Comparison of ENCODE assay signal across 17 mouse cellular contexts in the genomic region with DNA sequence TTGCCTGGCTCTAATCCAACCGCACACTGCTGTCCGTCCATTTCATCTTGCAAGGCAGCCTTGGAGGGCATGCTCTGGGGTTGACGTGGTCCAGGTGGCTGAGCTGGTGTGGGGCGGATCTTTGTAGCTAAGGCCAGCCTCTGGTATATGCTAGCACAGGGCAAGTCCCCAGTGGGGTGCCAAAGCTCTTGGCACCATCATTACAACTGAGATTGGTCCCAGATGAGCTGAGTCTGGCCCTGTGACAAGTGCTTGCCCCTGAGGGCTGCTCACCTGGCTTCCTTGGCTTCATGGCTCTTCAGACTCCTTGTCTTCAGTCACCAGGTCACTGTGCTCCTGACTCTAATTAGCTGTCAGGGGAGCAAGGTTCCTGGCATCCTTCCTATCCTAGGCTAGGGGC.
DNase-seq lines count a peak whose midpoint lies in the region; ATAC-seq and TF ChIP-seq lines count a peak whose summit lies in the region.
"Had no signal": no experiment of that assay in that cellular context is flagged by ENCODE, and none has a peak within 500 bp of the region (broad histone marks: within the 10 kb centered on the region; RNA-seq: fewer than 3 reads in every experiment).

No protein-coding gene starts in this region.

- peak; percentile 6 for DNase-seq in cerebellum, adult 9-11 months
- peak; percentile 33 for DNase-seq in kidney, adult 2 months
- no peak for DNase-seq in kidney, postnatal 14 days
- DNase-seq in testis, postnatal 14 days (ENCODE audit: low spot score) = no peak
- DNase-seq in layer of hippocampus, adult 18-20 months (ENCODE audit: low spot score in 2 of 2) = no peak
- DNase-seq: forebrain, postnatal 0 days; gastrocnemius, postnatal 14 days; heart, adult 2 months; heart, postnatal 14 days; kidney, adult 11 months had no signal

- TF ChIP-seq CTCF in kidney, adult 2 months (conservative IDR thresholded peaks at IDR 0.05; ENCODE audit: insufficient read depth, insufficient read length, low read depth, low read length) = no peak
- no peak for TF ChIP-seq CTCF in testis, adult 2 months (IDR thresholded peaks at IDR 0.05; ENCODE audit: control insufficient read depth, insufficient read depth, insufficient replicate concordance, low read depth, low read length)

- no peak overlapping the region for H3K27ac ChIP-seq in kidney, adult 2 months (ENCODE audit: insufficient read depth, low read depth, low read length)
- H3K27ac ChIP-seq in testis, adult 2 months (ENCODE audit: control insufficient read depth, insufficient read depth, low read depth, low read length) = peak overlapping the region; percentile 5; the same call in 1 of the 2 replicates
- H3K27ac ChIP-seq: embryonic facial prominence, embryonic 13.5 days; forebrain, embryonic 13.5 days; heart, adult 2 months; heart, embryonic 15.5 days; hindbrain, embryonic 13.5 days had no signal

- TF ChIP-seq POLR2A in kidney, adult 2 months (IDR thresholded peaks at IDR 0.05; ENCODE audit: low read depth, low read length) = no peak
- no peak for TF ChIP-seq POLR2A in testis, adult 2 months (IDR thresholded peaks at IDR 0.05; ENCODE audit: control insufficient read depth, low read depth, low read length)

- no peak for ATAC-seq in cerebellum, adult (ENCODE audit: insufficient number of reproducible peaks, low FRiP score, low TSS enrichment)
- ATAC-seq: forebrain, embryonic 13.5 days; forebrain, postnatal 0 days; hindbrain, postnatal 0 days had no signal

- peaks cover 18% of the 10 kb centered on the region for H3K4me1 ChIP-seq in kidney, adult 2 months (ENCODE audit: control insufficient read depth, insufficient read depth, low read length)
- H3K4me1 ChIP-seq in testis, adult 2 months (ENCODE audit: control insufficient read depth, insufficient read depth, low read length) = peaks cover 3% of the 10 kb centered on the region; the same call in 1 of the 2 replicates

- no peaks in the 10 kb centered on the region for H3K27me3 ChIP-seq in kidney, adult 2 months (replicated peaks; ENCODE audit: control insufficient read depth, insufficient read depth, low read length)
- H3K27me3 ChIP-seq in testis, adult 2 months (ENCODE audit: control insufficient read depth, insufficient read depth, low read length) = no peaks in the 10 kb centered on the region
- H3K27me3 ChIP-seq: embryonic facial prominence, embryonic 13.5 days had no signal

- WGBS in kidney, adult 2 months = 82% methylated on average over 4 of the region's 4 CpGs

- H3K4me3 ChIP-seq in kidney, adult 2 months (ENCODE audit: insufficient read depth, low read depth, low read length) = no peak overlapping the region
- no peak overlapping the region for H3K4me3 ChIP-seq in testis, adult 2 months (ENCODE audit: control insufficient read depth, low read depth, low read length)
- H3K4me3 ChIP-seq: embryonic facial prominence, embryonic 13.5 days; forebrain, embryonic 13.5 days; heart, adult 2 months; heart, embryonic 15.5 days; hindbrain, embryonic 13.5 days had no signal

- H3K36me3 ChIP-seq in kidney, adult 2 months (ENCODE audit: control insufficient read depth, insufficient read depth, low read length) = no peaks in the 10 kb centered on the region
- H3K36me3 ChIP-seq in testis, adult 2 months (ENCODE audit: control insufficient read depth, insufficient read depth, low read length) = no peaks in the 10 kb centered on the region
- H3K36me3 ChIP-seq: embryonic facial prominence, embryonic 13.5 days; heart, embryonic 15.5 days; hindbrain, embryonic 13.5 days had no signal

Comparison
In these comparisons a context has a peak if more than half of its experiments do, and no peak if none do; other contexts are left out.
1. DNase-seq: peak in cerebellum, adult 9-11 months (single experiment) and kidney, adult 2 months (single experiment); none in kidney, postnatal 14 days (single experiment), testis, postnatal 14 days (single experiment) and layer of hippocampus, adult 18-20 months (0 of 2).